Mouse (Mus musculus): ENCODE results near the gene Ptger4.
A peak's percentile ranks its signal among the peaks of the same experiment; 100 is the strongest.

Gene Ptger4

GRCm38 (mm10) chr15:5243959-5244905, at the start of gene Ptger4:
TSS of gene Ptger4 (minus strand) at chr15:5244187.
- DNase-seq (ENCODE audit: low spot score): peak; percentile 97

DNA sequence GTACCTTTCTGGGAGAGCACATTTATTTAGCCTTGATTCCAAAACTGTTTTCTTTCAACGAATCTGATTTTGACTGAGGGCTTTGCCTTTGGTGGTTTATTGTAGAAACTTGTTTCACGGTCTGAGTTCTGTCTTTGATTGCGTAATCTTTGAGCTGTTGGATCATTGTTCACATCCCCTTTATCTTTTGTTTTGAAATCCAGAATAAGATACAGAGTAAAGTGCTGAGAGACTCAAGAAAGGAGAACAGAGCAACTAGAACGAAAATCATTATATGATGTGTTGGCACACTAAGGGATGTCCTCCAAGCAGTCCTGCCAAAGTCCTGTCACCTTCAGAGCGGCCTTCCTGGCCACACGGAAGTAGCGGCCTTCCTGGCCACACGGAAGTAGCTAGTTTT, 44.4 kb upstream of the Ptger4 start:
- no peak for DNase-seq (ENCODE audit: low spot score)

DNA sequence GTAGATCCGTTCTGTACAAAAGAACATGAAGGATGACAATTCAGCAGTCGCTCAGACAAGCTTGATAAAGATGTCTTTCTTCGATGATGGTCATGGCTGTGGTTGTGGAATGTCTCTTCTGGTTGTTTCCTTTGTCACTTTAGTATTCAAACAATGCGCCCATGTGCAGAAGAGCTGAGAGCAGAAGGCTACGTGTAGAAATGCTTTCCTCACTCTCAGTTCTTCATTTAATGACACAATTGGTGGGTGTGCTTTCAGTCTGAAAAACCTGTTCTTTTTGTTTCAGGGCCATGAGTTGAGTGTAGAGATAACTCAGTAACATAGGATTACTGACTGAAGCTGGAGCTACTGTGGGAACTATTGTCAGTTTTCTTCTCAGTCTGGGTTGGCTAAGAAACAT, 43.1 kb upstream of the Ptger4 start:
- no peak for DNase-seq (ENCODE audit: low spot score)

- DNase-seq (ENCODE audit: low spot score): no peak
Measured at GRCm38 (mm10) chr15:5281316-5281715, 37.3 kb upstream of the Ptger4 start.

DNA sequence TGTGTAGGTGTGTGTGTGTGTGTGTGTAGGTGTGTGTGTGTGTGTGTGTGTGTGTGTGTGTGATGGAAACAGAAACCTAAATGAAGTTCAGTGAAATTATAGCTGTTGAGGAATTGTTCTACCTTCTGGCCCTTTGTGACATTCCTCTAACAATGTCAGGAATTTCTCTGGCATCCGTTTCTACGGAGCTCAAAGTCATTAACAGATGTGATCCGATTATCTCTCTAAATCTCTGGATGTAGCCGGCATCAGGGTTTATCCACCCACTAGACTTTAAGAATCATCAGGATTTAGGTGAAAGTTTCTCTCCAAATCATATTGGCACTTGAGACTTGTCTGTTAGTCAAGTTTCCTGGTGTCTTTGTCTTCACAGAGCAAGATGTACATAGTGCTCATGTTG, 35.8 kb upstream of the Ptger4 start:
- no peak for DNase-seq (ENCODE audit: low spot score)

DNA sequence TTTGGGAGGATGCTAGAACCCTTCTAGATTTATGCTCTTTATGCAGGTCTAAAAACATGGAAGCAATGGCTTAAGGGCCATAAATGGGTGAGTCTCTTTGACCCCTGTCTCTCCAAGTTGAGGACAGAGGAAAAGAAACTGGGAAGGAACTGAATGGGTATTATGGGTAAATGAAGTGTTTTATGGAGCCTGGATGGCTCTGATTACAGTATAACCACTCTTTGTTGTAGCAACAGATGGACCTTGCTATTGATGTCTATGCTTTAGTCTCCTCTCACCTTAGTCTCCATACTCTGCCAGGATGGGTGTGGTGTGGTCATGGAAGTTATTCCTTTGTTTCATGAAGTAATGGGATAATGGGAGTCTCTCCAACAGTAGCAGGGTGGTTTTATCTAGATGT, 34.5 kb upstream of the Ptger4 start:
- DNase-seq (ENCODE audit: low spot score): no peak

DNA sequence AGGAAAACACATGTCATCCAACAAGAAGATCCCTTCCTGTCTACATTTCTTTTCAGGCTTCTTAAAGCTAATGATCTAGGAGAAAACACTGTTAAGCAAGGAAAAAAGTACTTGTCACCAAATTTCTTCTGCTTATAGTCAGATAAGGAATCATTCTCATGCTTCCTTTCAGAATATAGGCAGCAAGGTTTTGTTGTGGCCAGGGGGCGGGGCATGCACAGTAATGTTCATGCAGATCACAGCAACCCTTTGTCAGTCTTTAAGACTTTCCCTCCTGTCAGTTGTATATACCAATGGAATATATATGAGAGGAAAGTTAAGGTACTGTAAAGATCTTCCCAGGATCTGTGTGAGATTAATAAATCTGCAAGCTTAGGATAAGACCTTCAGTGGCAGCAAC, 30.0 kb upstream of the Ptger4 start:
- no peak for DNase-seq (ENCODE audit: low spot score)

- no peak for DNase-seq (ENCODE audit: low spot score)
Measured at GRCm38 (mm10) chr15:5266095-5266494, 22.1 kb upstream of the Ptger4 start.

GRCm38 (mm10) chr15:5262874-5263504, 19.0 kb upstream of the Ptger4 start:
- no peak for DNase-seq (ENCODE audit: low spot score)

DNA sequence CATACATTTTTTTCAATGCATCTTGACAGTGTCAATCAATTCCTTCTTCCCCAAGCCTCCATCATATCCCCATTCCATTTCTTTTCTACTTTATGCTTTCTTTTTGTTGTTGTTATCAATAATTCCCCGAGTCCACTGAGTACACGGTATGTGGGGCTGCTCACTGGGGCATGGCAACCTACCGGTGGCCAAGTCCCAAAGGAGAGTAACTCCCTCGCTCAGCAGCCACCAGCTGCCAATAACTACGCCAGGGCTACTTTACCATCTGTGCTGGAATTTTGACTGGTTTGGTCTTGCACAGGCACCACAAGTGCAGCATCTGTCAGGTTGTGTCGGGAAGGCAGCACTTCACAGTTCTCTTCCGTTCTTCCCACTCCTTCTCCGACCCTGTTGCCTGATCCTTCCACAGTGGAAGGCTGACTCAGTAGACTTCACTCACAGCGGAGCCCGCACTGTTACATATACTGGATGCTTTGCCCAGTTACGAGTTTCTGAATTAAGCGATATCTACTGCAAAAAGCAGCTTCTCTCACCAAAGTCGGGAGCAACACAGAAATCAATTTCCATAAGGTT, 18.2 kb upstream of the Ptger4 start:
- DNase-seq (ENCODE audit: low spot score): no peak

- no peak for DNase-seq (ENCODE audit: low spot score)
Measured at GRCm38 (mm10) chr15:5261004-5261403, 17.0 kb upstream of the Ptger4 start.

DNA sequence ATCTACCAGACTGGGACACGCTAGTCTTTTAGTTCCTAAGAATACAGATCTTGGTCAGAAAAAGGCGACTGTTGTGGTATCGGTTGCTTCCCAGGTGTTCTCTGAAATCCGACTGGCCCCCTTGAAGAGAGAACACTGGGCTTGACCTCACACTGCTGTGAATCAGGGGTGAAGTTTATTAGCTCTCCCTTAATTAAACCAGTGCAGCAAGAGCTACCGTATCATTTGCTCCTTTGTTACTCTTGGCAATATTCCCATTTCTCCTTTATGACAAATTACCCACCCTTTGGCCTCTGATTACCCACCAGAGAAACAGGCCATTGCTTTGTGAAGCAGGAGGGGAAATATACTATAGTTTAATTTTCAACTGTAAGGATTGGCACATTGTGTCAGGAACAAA, 16.2 kb upstream of the Ptger4 start:
- no peak for DNase-seq (ENCODE audit: low spot score)

DNA sequence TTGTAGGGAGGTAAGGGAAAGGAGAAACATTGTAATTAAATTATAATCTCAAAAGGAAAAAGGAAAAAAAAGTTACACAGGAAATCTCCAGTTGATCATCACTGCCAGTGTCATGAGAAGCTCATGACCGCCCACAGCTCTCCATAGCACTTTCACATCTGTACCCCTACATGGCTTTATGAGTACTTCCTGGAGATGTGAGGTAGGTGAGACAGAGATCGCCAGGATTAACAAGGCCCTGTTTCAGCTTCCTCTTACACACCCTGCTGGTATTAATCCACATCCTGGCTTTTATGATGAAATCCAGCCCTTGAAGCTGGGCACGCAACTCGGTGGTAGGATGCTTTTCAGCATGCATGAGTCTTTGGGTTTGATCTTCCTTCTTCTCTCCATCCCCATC, 6.2 kb upstream of the Ptger4 start:
- no peak for DNase-seq (ENCODE audit: low spot score)

- peak; percentile 26 for DNase-seq (ENCODE audit: low spot score)
Measured at GRCm38 (mm10) chr15:5243036-5243958, 690 bp downstream of the Ptger4 start.

- peak; percentile 24 for DNase-seq (ENCODE audit: low spot score)
Measured at GRCm38 (mm10) chr15:5242241-5243035, 1.5 kb downstream of the Ptger4 start.

- DNase-seq (ENCODE audit: low spot score): peak; percentile 53
Measured at GRCm38 (mm10) chr15:5241304-5242201, 2.4 kb downstream of the Ptger4 start.

- no peak for DNase-seq (ENCODE audit: low spot score)
Measured at GRCm38 (mm10) chr15:5240360-5240759, 3.6 kb downstream of the Ptger4 start.

- DNase-seq (ENCODE audit: low spot score): peak; percentile 31
Measured at GRCm38 (mm10) chr15:5239901-5240300, 4.1 kb downstream of the Ptger4 start.

DNA sequence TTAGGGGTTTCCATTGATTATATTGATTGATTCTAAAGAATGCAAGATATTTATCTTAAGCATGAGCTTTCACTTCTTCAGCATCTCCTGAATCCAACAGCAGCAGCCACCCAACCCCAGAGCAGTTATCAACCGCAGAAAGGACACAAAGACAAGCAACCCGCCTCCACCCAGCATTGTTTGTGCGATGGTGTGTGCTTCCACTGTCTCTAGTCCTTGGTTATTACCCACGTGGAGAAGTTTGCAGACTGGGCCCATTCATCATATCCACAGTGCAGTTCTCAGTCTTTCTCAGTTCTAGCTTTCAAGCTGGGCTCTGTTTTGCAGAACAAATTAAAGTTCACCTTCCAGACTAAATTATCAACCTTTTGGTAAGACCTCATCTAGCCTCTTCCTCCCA, 4.6 kb downstream of the Ptger4 start:
- DNase-seq (ENCODE audit: low spot score): no peak

DNA sequence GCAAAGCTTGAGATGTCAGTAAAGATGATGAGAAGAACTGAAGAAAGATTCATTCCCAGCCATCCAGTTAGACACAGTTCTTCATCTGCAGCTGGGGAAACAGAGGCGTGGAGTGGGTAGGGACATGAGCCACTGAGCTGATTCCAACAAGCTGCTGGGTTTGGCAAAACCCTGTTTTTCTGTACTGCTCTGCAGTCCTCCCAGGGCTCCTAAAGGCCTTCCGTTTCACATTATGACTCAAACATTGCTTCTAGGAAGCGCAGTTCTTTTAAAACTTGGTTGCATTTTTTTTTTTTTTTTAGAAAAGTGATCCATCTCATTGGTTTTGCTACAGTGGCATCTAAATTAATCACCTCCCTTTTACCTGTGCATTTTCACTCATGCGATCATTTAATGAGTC, 5.4 kb downstream of the Ptger4 start:
- DNase-seq (ENCODE audit: low spot score): no peak

Measured in urinary bladder, postnatal 14 days (tissue).